Mouse (Mus musculus): ENCODE data around the gene Clasp1. TPM values are rescaled to one million over a fixed set of nuclear protein-coding genes. Genes with fewer than 3 reads are reported as not detected.

Gene Clasp1
- total and polyA plus RNA-seq, 2 experiments from 2014 or later = 67.3 to 168 TPM

GRCm38 (mm10) chr1:118392246-118392645 is 3.4 kb downstream of the Clasp1 start:
- Histone ChIP-seq H3K4me1 (ENCODE audit: insufficient read depth) (no peaks in the 10 kb centered on the region), H3K9me3 (ENCODE audit: low read length) (no peaks in the 10 kb centered on the region), H3K4me2 (ENCODE audit: low read depth) (no peak overlapping the region), H3K27me3 (ENCODE audit: insufficient read depth, low read length) (no peaks in the 10 kb centered on the region), H3K4me3 (ENCODE audit: low read depth, low read length) (no peak overlapping the region), H3K27ac (ENCODE audit: low read depth, low read length) (no peak overlapping the region), H3K36me3 (ENCODE audit: insufficient read depth) (0 out of 2 replicates have a peak, but pooled peaks cover 4% of the 10 kb centered on the region), H3K9ac (no peak overlapping the region)
- ATAC-seq = no peak
- no peak for DNase-seq
- whole genome bisulfite sequencing = 86% methylated on average over 2 of the region's 2 CpGs
- no peak for TF ChIP-seq CTCF (IDR thresholded peaks at IDR 0.05; ENCODE audit: low read depth)

GRCm38 (mm10) chr1:118393916-118394315 is 5.1 kb downstream of the Clasp1 start:
- no peak for TF ChIP-seq CTCF (IDR thresholded peaks at IDR 0.05; ENCODE audit: low read depth)
- Histone ChIP-seq H3K4me3 (ENCODE audit: low read depth, low read length) (no peak overlapping the region), H3K4me1 (ENCODE audit: insufficient read depth) (no peaks in the 10 kb centered on the region), H3K27ac (ENCODE audit: low read depth, low read length) (no peak overlapping the region), H3K27me3 (ENCODE audit: insufficient read depth, low read length) (no peaks in the 10 kb centered on the region), H3K36me3 (ENCODE audit: insufficient read depth) (0 out of 2 replicates have a peak, but pooled peaks cover 4% of the 10 kb centered on the region), H3K9me3 (ENCODE audit: low read length) (no peaks in the 10 kb centered on the region), H3K9ac (no peak overlapping the region), H3K4me2 (ENCODE audit: low read depth) (no peak overlapping the region)
- 92% methylated on average over 3 of the region's 3 CpGs for WGBS
- DNase-seq = no peak
- no peak for ATAC-seq

GRCm38 (mm10) chr1:118397866-118398265 is 9.0 kb downstream of the Clasp1 start:
- ATAC-seq (no peak), DNase-seq (no peak)
- TF ChIP-seq CTCF (IDR thresholded peaks at IDR 0.05; ENCODE audit: low read depth) = no peak
- no peaks in the 10 kb centered on the region for H3K27me3 ChIP-seq (ENCODE audit: insufficient read depth, low read length)
- 93% methylated on average over 9 of the region's 9 CpGs for WGBS
- no peak overlapping the region for H3K4me2 ChIP-seq (ENCODE audit: low read depth)
- H3K27ac ChIP-seq (ENCODE audit: low read depth, low read length) = no peak overlapping the region
- no peaks in the 10 kb centered on the region for H3K9me3 ChIP-seq (ENCODE audit: low read length)
- 0 out of 2 replicates have a peak, but pooled peaks cover 4% of the 10 kb centered on the region for H3K36me3 ChIP-seq (ENCODE audit: insufficient read depth)
- no peaks in the 10 kb centered on the region for H3K4me1 ChIP-seq (ENCODE audit: insufficient read depth)
- no peak overlapping the region for H3K4me3 ChIP-seq (ENCODE audit: low read depth, low read length)
- no peak overlapping the region for H3K9ac ChIP-seq

- TF ChIP-seq CTCF (IDR thresholded peaks at IDR 0.05; ENCODE audit: low read depth) = no peak
- H3K27ac ChIP-seq (ENCODE audit: low read depth, low read length) = no peak overlapping the region
Observed at GRCm38 (mm10) chr1:118398567-118398966, 9.7 kb downstream of the Clasp1 start.

GRCm38 (mm10) chr1:118399625-118400310 is 10.9 kb downstream of the Clasp1 start:
- Histone ChIP-seq H3K27me3 (ENCODE audit: insufficient read depth, low read length) (no peaks in the 10 kb centered on the region), H3K4me1 (ENCODE audit: insufficient read depth) (no peaks in the 10 kb centered on the region), H3K36me3 (ENCODE audit: insufficient read depth) (0 out of 2 replicates have a peak, but pooled peaks cover 7% of the 10 kb centered on the region), H3K27ac (ENCODE audit: low read depth, low read length) (no peak overlapping the region), H3K4me2 (ENCODE audit: low read depth) (no peak overlapping the region), H3K9ac (no peak overlapping the region), H3K4me3 (ENCODE audit: low read depth, low read length) (no peak overlapping the region), H3K9me3 (ENCODE audit: low read length) (no peaks in the 10 kb centered on the region)
- 86% methylated on average over 8 of the region's 8 CpGs for WGBS
- ATAC-seq = no peak
- no peak for TF ChIP-seq CTCF (IDR thresholded peaks at IDR 0.05; ENCODE audit: low read depth)
- DNase-seq = no peak

More at GRCm38 (mm10) chr1:118398567-118398966, 9.7 kb downstream of the Clasp1 start:
- ATAC-seq (0 out of 2 replicates have a peak, but pooled peaks have one; percentile 42), DNase-seq (no peak)
- Histone ChIP-seq H3K27me3 (ENCODE audit: insufficient read depth, low read length) (no peaks in the 10 kb centered on the region), H3K36me3 (ENCODE audit: insufficient read depth) (0 out of 2 replicates have a peak, but pooled peaks cover 7% of the 10 kb centered on the region), H3K4me3 (ENCODE audit: low read depth, low read length) (no peak overlapping the region), H3K9me3 (ENCODE audit: low read length) (no peaks in the 10 kb centered on the region), H3K4me2 (ENCODE audit: low read depth) (no peak overlapping the region), H3K4me1 (ENCODE audit: insufficient read depth) (no peaks in the 10 kb centered on the region), H3K9ac (no peak overlapping the region)
- 39% methylated on average over 6 of the region's 6 CpGs for WGBS

- DNase-seq = no peak
- Histone ChIP-seq H3K4me3 (ENCODE audit: low read depth, low read length) (no peak overlapping the region), H3K9me3 (ENCODE audit: low read length) (no peaks in the 10 kb centered on the region), H3K4me1 (ENCODE audit: insufficient read depth) (no peaks in the 10 kb centered on the region), H3K9ac (no peak overlapping the region), H3K4me2 (ENCODE audit: low read depth) (no peak overlapping the region), H3K36me3 (ENCODE audit: insufficient read depth) (0 out of 2 replicates have a peak, but pooled peaks cover 4% of the 10 kb centered on the region), H3K27me3 (ENCODE audit: insufficient read depth, low read length) (no peaks in the 10 kb centered on the region), H3K27ac (ENCODE audit: low read depth, low read length) (no peak overlapping the region)
- no peak for ATAC-seq
- no peak for TF ChIP-seq CTCF (IDR thresholded peaks at IDR 0.05; ENCODE audit: low read depth)
- WGBS = 96% methylated on average over 4 of the region's 4 CpGs
Observed at GRCm38 (mm10) chr1:118401991-118402390, 13.1 kb downstream of the Clasp1 start.

GRCm38 (mm10) chr1:118402556-118402955 is 13.7 kb downstream of the Clasp1 start:
- no peak overlapping the region for H3K4me3 ChIP-seq (ENCODE audit: low read depth, low read length)
- ATAC-seq (no peak), DNase-seq (no peak)
- no peak overlapping the region for H3K27ac ChIP-seq (ENCODE audit: low read depth, low read length)
- no peaks in the 10 kb centered on the region for H3K9me3 ChIP-seq (ENCODE audit: low read length)
- H3K4me2 ChIP-seq (ENCODE audit: low read depth) = no peak overlapping the region
- H3K4me1 ChIP-seq (ENCODE audit: insufficient read depth) = no peaks in the 10 kb centered on the region
- no peak for TF ChIP-seq CTCF (IDR thresholded peaks at IDR 0.05; ENCODE audit: low read depth)
- WGBS = 84% methylated on average over 8 of the region's 8 CpGs
- H3K36me3 ChIP-seq (ENCODE audit: insufficient read depth) = 0 out of 2 replicates have a peak, but pooled peaks cover 4% of the 10 kb centered on the region
- H3K27me3 ChIP-seq (ENCODE audit: insufficient read depth, low read length) = no peaks in the 10 kb centered on the region
- H3K9ac ChIP-seq = no peak overlapping the region

Data from forebrain, postnatal 0 days (tissue).